Mouse (Mus musculus) adrenal gland, postnatal 36 days (tissue): ENCODE measurements at regions not wholly inside any gene's neighbourhood (a gene's known extent, or its start where the extent isn't known, plus 50 kb on each side); places are given as distances from the start of the nearest gene placed in this dataset.

Source experiments
- DNase-seq, 2 experiments: peaks; one replicate each; pipeline ENCODE4 v3.0.0; 2021; ENCODE audit warnings: mixed read lengths in 1 of 2

DNA sequence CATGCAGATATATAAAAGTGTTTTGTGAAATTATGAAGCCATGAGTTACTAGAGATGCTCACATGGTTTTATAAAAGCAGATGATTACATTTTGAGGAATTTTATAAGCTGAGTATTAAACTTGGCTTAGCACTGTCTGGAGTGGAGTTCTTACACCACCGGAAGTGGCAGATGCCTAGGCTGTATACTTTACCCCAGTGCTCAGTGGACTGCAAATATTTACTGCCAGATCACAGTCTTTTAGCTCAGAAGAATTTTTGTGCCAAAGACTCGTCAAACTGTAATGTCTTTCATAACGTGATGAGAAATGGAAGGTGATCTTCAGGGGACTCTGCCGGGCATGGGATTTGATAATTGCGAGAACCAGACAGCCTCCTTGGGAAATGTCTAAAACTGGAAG is 136.1 kb upstream of the 9330182O14Rik start:
- no peak for DNase-seq

DNA sequence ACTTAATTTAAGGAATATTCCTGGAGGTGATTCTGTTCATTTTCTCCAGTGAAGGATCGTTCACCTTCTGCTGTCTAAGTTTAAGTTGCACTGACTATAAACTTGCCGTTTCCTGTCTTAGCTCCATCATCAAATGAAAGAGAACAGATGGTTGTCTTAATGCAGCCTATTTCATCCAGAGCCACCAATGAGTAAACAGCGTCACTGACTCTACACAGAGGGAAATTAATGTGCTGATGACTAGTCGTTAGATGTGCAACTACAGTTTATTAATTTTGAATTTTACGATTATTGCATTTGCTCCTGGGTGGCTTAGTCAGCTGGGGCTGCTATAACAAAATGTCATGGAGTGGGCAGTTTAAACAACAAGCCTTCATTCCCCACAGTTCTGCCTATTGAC is 134.1 kb upstream of the 9330182O14Rik start:
- DNase-seq: no peak

DNA sequence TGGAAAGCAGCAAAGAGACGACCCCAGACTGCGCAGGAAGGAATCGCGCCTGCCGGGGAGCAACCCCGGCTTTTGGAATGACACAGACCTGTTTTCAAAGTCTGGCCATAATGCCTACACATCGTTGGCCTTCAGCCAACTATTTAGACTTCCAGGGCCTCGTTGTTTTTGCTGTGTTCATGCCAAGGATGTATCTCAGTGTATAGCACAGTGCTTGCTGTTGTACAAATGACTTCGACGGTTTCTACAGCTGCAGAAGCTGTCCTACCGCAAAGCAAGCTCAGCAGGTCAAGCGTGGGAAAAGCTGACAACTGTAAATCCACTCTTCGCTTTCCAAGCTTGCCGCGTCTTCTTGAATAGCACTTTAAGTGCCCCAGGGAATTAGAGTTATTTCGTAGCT is 129.1 kb upstream of the 9330182O14Rik start:
- no peak for DNase-seq

GRCm38 (mm10) chr15:40007844-40008243 is 126.3 kb upstream of the 9330182O14Rik start:
- no peak for DNase-seq

DNA sequence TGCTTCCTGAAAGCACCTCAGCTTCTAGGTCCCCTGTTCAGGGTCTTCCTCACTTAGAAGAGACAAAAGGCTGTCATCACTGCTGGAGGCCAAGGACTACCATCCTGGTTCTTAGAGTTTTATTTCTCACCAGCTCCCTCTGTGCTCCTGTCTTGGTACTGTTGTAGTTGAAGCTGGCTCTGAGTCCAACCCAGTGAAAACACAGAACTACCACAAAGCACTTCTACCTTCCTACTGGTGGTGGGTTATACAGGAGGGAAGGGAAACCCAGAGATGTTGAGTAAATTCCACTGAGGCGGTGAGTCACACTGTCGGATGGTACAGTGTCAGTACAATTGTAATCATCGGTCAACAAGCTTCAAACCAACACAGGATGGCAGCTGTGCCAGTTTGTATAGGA is 120.3 kb upstream of the 9330182O14Rik start:
- no peak for DNase-seq

GRCm38 (mm10) chr15:40017019-40017418 is 117.1 kb upstream of the 9330182O14Rik start:
- DNase-seq: no peak

- no peak for DNase-seq
Observed at GRCm38 (mm10) chr15:40017597-40017996, 116.6 kb upstream of the 9330182O14Rik start.

DNA sequence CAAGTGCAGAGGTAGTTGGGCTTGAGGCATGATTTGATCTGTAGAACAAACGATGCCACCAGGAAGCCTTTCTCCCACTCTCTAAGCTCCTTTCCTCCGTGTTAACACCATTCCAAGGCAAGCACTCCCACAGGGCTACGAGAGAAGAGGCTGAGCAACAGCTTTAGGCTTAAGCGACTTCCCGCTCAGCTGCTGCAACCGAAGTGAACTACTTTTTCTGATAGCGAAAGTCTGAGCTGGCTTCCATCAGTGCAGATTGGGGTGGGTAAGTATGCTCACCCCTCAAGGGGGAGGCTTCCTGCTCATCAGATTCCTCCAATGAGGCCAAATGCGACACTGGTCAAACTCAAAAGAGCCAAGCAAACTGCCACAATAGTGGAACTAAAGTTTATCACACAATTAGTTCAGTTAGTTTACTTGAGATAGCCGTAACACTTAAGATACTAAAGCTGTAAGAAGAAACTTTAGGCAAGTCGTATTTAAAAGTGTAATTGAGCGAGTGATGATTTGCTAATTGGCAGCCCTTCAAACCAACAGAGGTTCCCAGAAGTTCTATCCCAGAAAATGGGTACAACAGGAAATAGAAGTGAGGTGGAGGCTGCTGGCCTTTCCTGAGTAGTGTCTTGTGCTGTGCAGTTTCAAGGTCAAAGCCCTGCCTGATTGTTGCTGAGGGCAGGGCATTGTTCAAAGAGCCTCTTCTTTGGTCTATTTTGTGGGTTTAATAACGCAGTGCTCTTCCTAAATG is 115.9 kb upstream of the 9330182O14Rik start:
- DNase-seq: peak in 1 of 2 experiments; percentile 5

- DNase-seq: no peak
Observed at GRCm38 (mm10) chr15:40018792-40019151, 115.4 kb upstream of the 9330182O14Rik start.

DNA sequence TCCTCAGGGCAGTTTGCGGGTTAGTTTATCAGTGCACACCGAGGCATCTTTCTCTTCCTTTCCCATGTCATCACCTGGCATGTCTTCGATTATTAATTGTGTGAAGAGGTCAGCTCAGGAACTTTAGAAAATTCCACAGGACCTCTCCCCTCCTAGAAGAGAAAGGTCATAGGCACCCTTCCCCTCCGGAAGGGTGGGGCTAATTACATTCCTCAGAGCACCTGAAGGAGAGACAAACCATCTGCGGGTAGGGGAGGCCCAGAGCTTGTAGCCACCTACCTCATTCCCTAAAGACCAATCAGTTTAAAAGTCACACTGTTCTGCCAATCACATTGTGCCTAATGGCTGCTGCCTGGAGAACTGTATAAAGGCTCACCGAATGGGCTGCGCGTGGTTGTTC is 114.9 kb upstream of the 9330182O14Rik start:
- DNase-seq: no peak

GRCm38 (mm10) chr15:40020097-40020496 is 114.1 kb upstream of the 9330182O14Rik start:
- no peak for DNase-seq

DNA sequence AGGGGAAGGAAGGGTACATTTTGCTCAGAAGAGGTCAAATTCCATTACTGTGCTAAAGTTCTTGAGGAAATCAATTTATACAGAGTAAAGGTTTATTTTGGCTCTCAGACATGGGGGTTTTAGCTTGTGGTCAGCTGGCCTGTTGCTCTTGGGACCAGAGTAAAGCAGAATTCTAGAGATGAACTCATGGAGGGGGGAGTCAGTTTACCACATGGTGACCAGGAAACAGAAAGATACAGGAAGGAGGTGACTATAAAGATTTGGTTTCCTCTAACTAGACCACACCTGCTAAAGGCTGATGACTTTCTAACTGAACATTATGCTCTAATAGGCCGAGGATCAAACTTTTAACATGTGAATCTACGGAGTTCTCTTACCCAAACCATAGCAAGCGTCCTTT is 113.5 kb upstream of the 9330182O14Rik start:
- DNase-seq: no peak

DNA sequence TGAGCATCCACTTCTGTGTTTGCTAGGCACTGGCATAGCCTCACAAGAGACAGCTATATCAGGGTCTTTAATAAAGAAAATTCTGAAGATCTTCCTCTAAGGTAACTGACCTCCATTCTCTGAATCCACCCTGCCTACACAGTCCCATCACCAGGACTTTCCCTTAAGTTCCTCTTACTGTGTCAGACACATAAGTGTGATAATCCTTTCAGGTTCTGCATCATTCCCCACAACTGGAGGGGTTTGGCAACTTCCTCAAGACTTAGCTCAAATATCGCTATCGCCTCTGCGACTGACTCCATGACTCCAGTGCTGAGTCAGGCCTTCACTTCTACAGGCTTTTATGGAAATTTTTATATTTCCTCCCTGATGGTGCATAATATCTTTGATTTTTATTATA is 111.0 kb upstream of the 9330182O14Rik start:
- DNase-seq: no peak

- no peak for DNase-seq
Observed at GRCm38 (mm10) chr15:40032088-40032487, 102.1 kb upstream of the 9330182O14Rik start.

DNA sequence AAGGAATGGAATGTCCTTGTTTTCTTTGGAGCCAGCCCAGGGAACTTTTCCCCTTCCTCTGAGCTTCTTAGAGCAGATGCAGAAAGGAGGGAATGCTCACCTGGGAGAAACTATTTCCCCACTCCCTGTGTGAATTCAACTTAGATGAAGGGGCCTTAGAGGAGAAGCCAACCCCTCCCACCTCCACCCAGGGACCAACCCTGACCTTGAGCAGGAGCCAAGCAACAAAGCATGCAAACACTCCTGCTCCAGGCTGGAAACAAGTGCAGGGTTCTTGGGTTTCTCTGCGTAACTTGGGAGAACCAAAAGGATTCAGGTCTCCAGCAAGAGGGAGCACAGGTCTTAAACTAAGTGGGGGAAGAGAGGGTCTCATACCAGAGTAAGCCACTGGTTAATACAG is 98.0 kb upstream of the 9330182O14Rik start:
- DNase-seq: peak; percentile 15 to 35

- DNase-seq: no peak
Observed at GRCm38 (mm10) chr15:40037266-40037665, 96.9 kb upstream of the 9330182O14Rik start.

DNA sequence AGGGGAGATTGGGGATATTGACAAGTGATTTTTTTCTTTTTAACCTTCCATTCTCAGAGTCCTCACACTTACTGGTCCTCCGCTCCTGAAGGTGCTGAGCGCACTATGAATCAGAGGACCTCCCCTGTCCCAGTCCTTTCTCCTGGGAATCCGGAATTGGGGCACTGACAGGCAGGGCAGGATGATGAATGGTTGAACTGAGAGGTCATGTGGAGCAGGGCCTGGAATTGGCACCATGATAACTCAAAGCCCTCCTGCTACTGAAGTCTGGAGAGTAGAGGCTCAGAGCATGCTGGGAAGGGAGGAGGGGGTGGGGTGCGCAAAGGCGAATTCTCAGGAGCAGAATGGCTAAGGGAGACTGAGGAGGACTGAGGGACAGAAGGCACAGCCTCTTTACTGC is 87.9 kb upstream of the 9330182O14Rik start:
- peak in 1 of 2 experiments; percentile 4 for DNase-seq

GRCm38 (mm10) chr15:40047100-40047499 is 87.1 kb upstream of the 9330182O14Rik start:
- no peak for DNase-seq

DNA sequence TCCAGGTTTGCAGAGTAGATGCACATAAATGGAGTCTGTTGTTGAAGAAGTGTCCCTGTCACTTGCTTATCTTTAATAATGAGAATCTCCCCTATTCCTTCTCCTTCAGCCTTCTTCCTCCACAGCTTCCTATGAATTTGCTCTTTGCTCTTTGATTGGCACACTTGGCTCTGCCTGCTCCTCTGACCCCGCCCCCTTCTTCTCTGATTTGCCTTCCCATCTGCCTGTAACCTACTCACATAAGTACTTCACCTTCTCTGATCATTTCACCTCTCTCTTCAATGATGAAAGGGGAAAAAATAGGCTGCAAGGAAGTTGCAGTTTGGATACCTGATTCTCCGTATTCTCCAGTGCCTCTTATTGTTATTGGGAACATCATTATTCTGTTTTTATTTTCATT is 66.1 kb upstream of the 9330182O14Rik start:
- DNase-seq: no peak

DNA sequence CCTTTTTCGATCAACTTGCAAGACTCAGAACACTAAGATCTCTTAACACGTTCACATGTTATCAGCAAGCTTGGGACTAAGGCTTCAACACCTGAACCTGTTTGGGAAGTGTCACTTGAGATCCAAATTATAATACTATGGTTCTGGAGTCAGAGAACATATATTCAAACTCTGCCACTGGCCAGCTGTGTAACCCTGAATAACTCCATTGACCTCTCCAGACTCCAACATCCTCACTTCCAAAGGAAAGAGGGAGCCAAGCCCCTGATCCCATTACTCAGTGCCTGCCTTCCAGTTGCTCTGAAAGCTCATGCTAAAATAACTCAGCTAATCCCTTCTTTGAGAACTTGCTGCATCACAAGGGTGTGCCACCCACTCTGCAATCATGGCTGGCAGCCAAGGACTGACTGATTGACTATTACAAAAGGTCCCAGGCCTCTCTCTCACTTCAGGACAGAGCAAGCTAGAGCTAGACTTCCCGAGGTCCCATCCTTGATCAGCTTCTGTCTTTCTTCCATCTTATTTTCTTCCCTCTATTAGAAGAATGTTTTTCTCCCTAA is 58.8 kb upstream of the 9330182O14Rik start:
- peak; percentile 54 to 55 for DNase-seq

DNA sequence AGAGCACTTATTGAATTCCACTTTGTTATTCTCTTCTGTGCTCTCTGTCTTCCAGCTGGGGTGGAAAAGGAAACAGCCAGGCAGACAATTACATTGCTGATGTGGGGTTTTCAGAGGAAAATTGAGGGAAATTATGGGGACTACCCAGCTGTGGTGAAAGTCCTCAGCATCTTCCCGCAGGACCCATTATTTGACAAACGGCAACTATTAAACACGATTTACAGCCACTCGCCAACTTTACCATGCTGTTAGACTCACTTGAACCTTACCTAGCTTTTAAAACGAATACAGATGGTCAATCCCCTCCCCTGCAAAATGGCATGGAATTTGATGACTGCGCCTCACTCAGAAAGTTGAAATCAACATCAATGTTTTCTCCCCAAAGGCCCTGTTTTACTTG is 54.3 kb upstream of the 9330182O14Rik start:
- no peak for DNase-seq
